Mouse (Mus musculus) monocyte, adult 59 days (primary cell): ENCODE measurements around the gene Itfg1. TPM values are rescaled to one million over a fixed set of nuclear protein-coding genes. Genes with fewer than 3 reads are reported as not detected.

Experiments
- total RNA-seq, 2 experiments: library from RNA; stranded (reverse); gene quantifications; one replicate each; pipeline ENCODE4 v1.2.4; 2023

The Itfg1 gene
- total RNA-seq: 10 to 100 TPM; 31.9 to 32.3 TPM

GRCm38 (mm10) chr8:85840657-85841488 is at the start of gene Itfg1, which contains the start of gene Phkb:
TSS of gene Itfg1 (minus strand) at chr8:85840921.
TSS of gene Phkb (plus strand) at chr8:85840959.

GRCm38 (mm10) chr8:85700751-85701351 is 139.9 kb downstream of the Itfg1 start, which contains the start of gene Neto2:
TSS of gene Neto2 (minus strand) at chr8:85700924.

Other genes starting within 250 kb of the Itfg1 start
- under 1 TPM; 0.13 to 0.30 TPM for gene Neto2, start 140.0 kb downstream of the Itfg1 start, total RNA-seq
- gene Phkb, start within 50 bp of the Itfg1 start, total RNA-seq: 10 to 100 TPM; 22.9 to 25.7 TPM